Mouse (Mus musculus) CH12.LX (cell line): ENCODE data around the gene Hbp1. TPM values are rescaled to one million over a fixed set of nuclear protein-coding genes. Genes with fewer than 3 reads are reported as not detected.

Source experiments
- DNase-seq: peaks from one replicate; pipeline ENCODE4 v3.0.0-alpha.2; 2013; ENCODE audit errors: extremely low read depth
- H3K27ac ChIP-seq: 2 replicates; pipeline ENCODE4 v1.5.1; 2012; ENCODE audit warnings: low read depth, mild to moderate bottlenecking, control low read depth, moderate library complexity; ENCODE audit not compliant: insufficient read depth
- H3K27me3 ChIP-seq: replicated peaks from 2 replicates; pipeline ENCODE3; 2012; ENCODE audit warnings: inconsistent platforms
- H3K36me3 ChIP-seq, 2 experiments: replicated peaks in 1 of 2; 2 replicates each; pipeline versions ENCODE3 to v1.6.1; 2012; ENCODE audit warnings: inconsistent platforms in 1 of 2, low read length in 1 of 2, mild to moderate bottlenecking in 1 of 2, mixed read lengths in 1 of 2, moderate library complexity in 1 of 2; ENCODE audit not compliant: control insufficient read depth in 1 of 2, insufficient read depth in 1 of 2
- H3K4me1 ChIP-seq, 2 experiments: 2 replicates each; pipeline ENCODE4 v1.6.1; 2012; ENCODE audit warnings: inconsistent platforms in 1 of 2, moderate library complexity in 1 of 2; ENCODE audit not compliant: insufficient read depth in 2 of 2, control insufficient read depth in 1 of 2
- H3K4me2 ChIP-seq: 2 replicates; pipeline ENCODE4 v1.6.1; 2012; ENCODE audit warnings: low read depth, mild to moderate bottlenecking, control low read depth; ENCODE audit not compliant: poor library complexity, insufficient read depth, severe bottlenecking
- H3K4me3 ChIP-seq, 3 experiments: fragments of 150-350 bp in 1 of 3; sonication (generic) in 1 of 3; replicated peaks in 1 of 3; 2 replicates each; pipeline versions ENCODE3 to v1.5.1; 2011 to 2012; ENCODE audit warnings: low read depth in 2 of 3, low read length in 2 of 3, mild to moderate bottlenecking in 2 of 3, moderate library complexity in 2 of 3, control low read depth in 1 of 3, improper control_type of control experiment in 1 of 3, inconsistent platforms in 1 of 3, mixed read lengths in 1 of 3; ENCODE audit not compliant: poor library complexity in 1 of 3
- H3K79me2 ChIP-seq: replicated peaks from 2 replicates; pipeline ENCODE4 v1.6.1; 2012; ENCODE audit warnings: mild to moderate bottlenecking, moderate library complexity; ENCODE audit not compliant: control insufficient read depth, poor library complexity, insufficient read depth, severe bottlenecking; ENCODE audit errors: extremely low read depth
- H3K9ac ChIP-seq: 2 replicates; pipeline ENCODE4 v1.6.1; 2012; ENCODE audit warnings: low read depth, mild to moderate bottlenecking, control low read depth, moderate library complexity; ENCODE audit not compliant: insufficient read depth
- H3K9me3 ChIP-seq: replicated peaks from 2 replicates; pipeline ENCODE3; 2012; ENCODE audit warnings: low read length, inconsistent platforms, mixed read lengths
- CHD1 ChIP-seq: IDR thresholded peaks from 2 replicates; pipeline ENCODE4 v1.6.1; 2012; ENCODE audit warnings: low read depth, low read length, improper control_type of control experiment, inconsistent platforms
- CTCF ChIP-seq, 2 experiments: IDR thresholded peaks in 1 of 2; conservative IDR thresholded peaks in 1 of 2; 2 replicates each; pipeline ENCODE4 v1.5.1; 2011 to 2012; ENCODE audit warnings: low read depth in 2 of 2, low read length in 2 of 2, improper control_type of control experiment in 1 of 2, inconsistent platforms in 1 of 2, mild to moderate bottlenecking in 1 of 2, moderate library complexity in 1 of 2
- IRF4 ChIP-seq: IDR thresholded peaks from 2 replicates; pipeline ENCODE4 v1.6.1; 2014; ENCODE audit warnings: low read depth, mild to moderate bottlenecking, inconsistent platforms, low read length, improper control_type of control experiment
- JUND ChIP-seq: conservative IDR thresholded peaks from 2 replicates; pipeline ENCODE4 v1.6.1; 2011; ENCODE audit warnings: low read depth, low read length, improper control_type of control experiment
- KAT2A ChIP-seq: IDR thresholded peaks from 2 replicates; pipeline ENCODE4 v1.6.1; 2012; ENCODE audit warnings: low read length, improper control_type of control experiment, inconsistent platforms; ENCODE audit not compliant: insufficient replicate concordance
- MAZ ChIP-seq: IDR thresholded peaks from 2 replicates; pipeline ENCODE4 v1.6.1; 2012; ENCODE audit warnings: low read depth, mild to moderate bottlenecking, inconsistent platforms, low read length, improper control_type of control experiment, moderate library complexity
- MYC ChIP-seq: IDR thresholded peaks from 2 replicates; pipeline ENCODE4 v1.6.1; 2011; ENCODE audit warnings: low read depth, mild to moderate bottlenecking, improper control_type of control experiment, low read length
- TBP ChIP-seq: conservative IDR thresholded peaks from 2 replicates; pipeline ENCODE4 v1.6.1; 2011; ENCODE audit warnings: low read depth, low read length, improper control_type of control experiment
- UBTF ChIP-seq: IDR thresholded peaks from 2 replicates; pipeline ENCODE4 v1.6.1; 2012; ENCODE audit warnings: low read depth, mild to moderate bottlenecking, inconsistent platforms, low read length, improper control_type of control experiment, moderate library complexity
- ZKSCAN1 ChIP-seq: IDR thresholded peaks from 2 replicates; pipeline ENCODE4 v1.6.1; 2012; ENCODE audit warnings: low read depth, inconsistent platforms, low read length, improper control_type of control experiment, borderline replicate concordance
- ZMIZ1 ChIP-seq: IDR thresholded peaks from 2 replicates; pipeline ENCODE4 v1.6.1; 2012; ENCODE audit warnings: low read depth, mild to moderate bottlenecking, inconsistent platforms, low read length, improper control_type of control experiment
- ZNF384 ChIP-seq: IDR thresholded peaks from 2 replicates; pipeline ENCODE4 v1.6.1; 2012; ENCODE audit warnings: low read depth, low read length, improper control_type of control experiment, inconsistent platforms
- dilution Hi-C: fragments of 300-500 bp; cut with MboI; formaldehyde crosslinking; loops from 2 replicates; pipeline ENCODE4 v1.14.3; 2020; ENCODE audit warnings: low sequenced_read_pairs; ENCODE audit not compliant: extremely low pct_unique_long_range_greater_than_20kb, extremely low pct_ligation_motif_present
- in situ Hi-C: fragments of 300-500 bp; cut with MboI; formaldehyde crosslinking; loops from 3 replicates; pipeline ENCODE4 v1.14.3; 2019; ENCODE audit warnings: low sequenced_read_pairs, low pct_ligation_motif_present, low pct_unique_long_range_greater_than_20kb, mixed read lengths
- polyA plus RNA-seq: library from polyadenylated mRNA; unstranded; fragments of >175 nt; gene quantifications from 2 replicates; pipeline ENCODE4 v1.2.1, GENCODE M21; 2012; ENCODE audit warnings: low read depth; ENCODE audit not compliant: insufficient read length
- total RNA-seq, 2 experiments: library from RNA; depleted of rRNA; stranded (reverse); fragments of 300-350 nt in 1 of 2; fragments of >200 nt in 1 of 2; gene quantifications; 2 replicates each; pipeline ENCODE4 v1.2.3; 2012 to 2014

Hbp1 gene
- total and polyA plus RNA-seq, 3 experiments: 16.0 to 24.4 (median 17.0) TPM

- Histone ChIP-seq H3K27ac (no peak overlapping the region), H3K4me2 (no peak overlapping the region), H3K27me3 (no peaks in the 10 kb centered on the region), H3K4me1 (peaks cover 0 to 26% of the 10 kb centered on the region in 2 experiments; a peak in 2 of 4 replicates), H3K4me3 (no peak overlapping the region), H3K36me3 (peaks cover 9 to 47% of the 10 kb centered on the region in 2 experiments), H3K9me3 (no peaks in the 10 kb centered on the region), H3K9ac (no peak overlapping the region), H3K79me2 (no peaks in the 10 kb centered on the region)
- dilution Hi-C loops (no loop called here), in situ Hi-C loops (no loop called here)
- TF ChIP-seq ZKSCAN1 (no peak), TBP (no peak), MAZ (no peak), JUND (no peak), CTCF (conservative IDR thresholded peaks at IDR 0.05 in 1 of 2, IDR thresholded peaks at IDR 0.05 in 1 of 2; ENCODE audit: low read depth in 2 of 2, low read length in 2 of 2) (peak in 1 of 2 experiments; percentile 13; a peak in 1 of 4 replicates), IRF4 (no peak)
- peak; percentile 5 for DNase-seq
Observed at GRCm38 (mm10) chr12:31896986-31897385, 53.3 kb downstream of the Hbp1 start.

- no peak overlapping the region for H3K9ac ChIP-seq
- no peak for DNase-seq
- in situ Hi-C loops: no loop called here
- no peak overlapping the region for H3K4me3 ChIP-seq
- H3K79me2 ChIP-seq: no peaks in the 10 kb centered on the region
- H3K9me3 ChIP-seq: no peaks in the 10 kb centered on the region
- no peaks in the 10 kb centered on the region for H3K27me3 ChIP-seq
- dilution Hi-C loops: no loop called here
- no peak overlapping the region for H3K4me2 ChIP-seq
- TF ChIP-seq ZKSCAN1 (no peak), ZNF384 (no peak), MYC (no peak), CHD1 (no peak)
- H3K4me1 ChIP-seq: peaks cover 0 to 26% of the 10 kb centered on the region in 2 experiments; a peak in 2 of 4 replicates
- peaks cover 7 to 43% of the 10 kb centered on the region in 2 experiments for H3K36me3 ChIP-seq
- H3K27ac ChIP-seq: no peak overlapping the region
Observed at GRCm38 (mm10) chr12:31896295-31896694, 54.0 kb downstream of the Hbp1 start.

- Histone ChIP-seq H3K9ac (no peak overlapping the region), H3K79me2 (no peaks in the 10 kb centered on the region), H3K27ac (no peak overlapping the region), H3K4me1 (peaks cover 0 to 26% of the 10 kb centered on the region in 2 experiments; a peak in 2 of 4 replicates), H3K36me3 (peaks cover 7 to 43% of the 10 kb centered on the region in 2 experiments), H3K4me2 (no peak overlapping the region), H3K4me3 (no peak overlapping the region), H3K9me3 (no peaks in the 10 kb centered on the region), H3K27me3 (no peaks in the 10 kb centered on the region)
- dilution Hi-C loops: no loop called here
- TF ChIP-seq ZMIZ1: no peak
- no peak for TF ChIP-seq UBTF
- no peak for TF ChIP-seq KAT2A
- in situ Hi-C loops: no loop called here
- peak; percentile 24 for DNase-seq
Observed at GRCm38 (mm10) chr12:31895888-31896287, 54.4 kb downstream of the Hbp1 start.
